Comparison of ENCODE assay signal across 9 mouse cellular contexts in the genomic region with DNA sequence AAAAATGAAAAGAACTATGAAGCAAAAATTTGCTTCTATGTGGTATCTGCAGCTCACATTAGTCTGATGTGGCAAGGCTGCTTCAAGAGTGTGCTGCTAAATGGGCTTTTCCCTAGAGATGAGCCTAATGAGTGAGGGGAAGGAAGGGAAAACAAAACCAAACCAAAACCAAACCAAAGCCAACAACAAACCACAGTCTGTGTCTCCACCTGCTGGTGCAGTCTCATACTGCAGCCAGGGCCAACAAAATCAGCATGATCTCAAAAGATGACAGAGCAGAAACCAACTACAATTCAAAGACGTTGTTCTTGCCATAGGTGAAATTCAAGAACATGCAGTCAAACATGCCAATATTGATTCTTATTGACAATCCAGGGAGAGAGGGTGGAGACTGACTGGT. TPM values are rescaled to one million over a fixed set of nuclear protein-coding genes. Genes with fewer than 3 reads are reported as not detected.
DNase-seq lines count a peak whose midpoint lies in the region; ATAC-seq and TF ChIP-seq lines count a peak whose summit lies in the region.
"Had no signal": no experiment of that assay in that cellular context is flagged by ENCODE, and none has a peak within 500 bp of the region (broad histone marks: within the 10 kb centered on the region; RNA-seq: fewer than 3 reads in every experiment).

No protein-coding gene starts in this region.

- H3K36me3 ChIP-seq in intestine, postnatal 0 days (ENCODE audit: control insufficient read depth, insufficient read depth): no peaks in the 10 kb centered on the region
- H3K36me3 ChIP-seq in intestine, embryonic 15.5 days: no peaks in the 10 kb centered on the region
- peaks cover 44% of the 10 kb centered on the region for H3K36me3 ChIP-seq in G1E (replicated peaks)

- no peak for DNase-seq in G1E (ENCODE audit: low spot score)
- DNase-seq in cerebellum, adult 9-10 months: peak; percentile 62
- DNase-seq in left cerebral cortex, postnatal 36 days (ENCODE audit: low spot score in 2 of 2): peak; percentile 23 to 39
- peak; percentile 44 for DNase-seq in ovary, postnatal 14 days (ENCODE audit: low spot score)
- DNase-seq in urinary bladder, postnatal 4 days (ENCODE audit: low spot score in 2 of 2): peak; percentile 16 to 70

- WGBS in intestine, postnatal 0 days: 31% methylated on average over 1 of the region's 1 CpGs
- WGBS in intestine, embryonic 15.5 days: 73% methylated on average over 1 of the region's 1 CpGs

- intact Hi-C loops in left cerebral cortex, postnatal 36 days (cut with DNase I): no loop called here

- no peaks in the 10 kb centered on the region for H3K4me1 ChIP-seq in intestine, postnatal 0 days (replicated peaks; ENCODE audit: control insufficient read depth, insufficient read depth, low read length)
- H3K4me1 ChIP-seq in intestine, embryonic 15.5 days (replicated peaks): no peaks in the 10 kb centered on the region
- H3K4me1 ChIP-seq in G1E (ENCODE audit: insufficient read depth, low read depth, low read length): no peaks in the 10 kb centered on the region

- no peaks in the 10 kb centered on the region for H3K27me3 ChIP-seq in intestine, postnatal 0 days (replicated peaks; ENCODE audit: control insufficient read depth, insufficient read depth, low read length)
- no peaks in the 10 kb centered on the region for H3K27me3 ChIP-seq in intestine, embryonic 15.5 days (replicated peaks)
- H3K27me3 ChIP-seq in G1E (ENCODE audit: insufficient read depth, low read length): no peaks in the 10 kb centered on the region

- ATAC-seq in intestine, postnatal 0 days: no peak
- ATAC-seq in intestine, embryonic 15.5 days: no peak
- peak; percentile 40; the same call in 1 of the 2 replicates for ATAC-seq in G1E (ENCODE audit: extremely low read depth, insufficient number of reproducible peaks, low FRiP score, poor library complexity, severe bottlenecking)
- ATAC-seq in granulocyte monocyte progenitor cell, adult 5-6 weeks (replicated peaks; ENCODE audit: poor library complexity, severe bottlenecking): peak; percentile 92

- H3K9ac ChIP-seq in intestine, postnatal 0 days (ENCODE audit: low read depth, low read length): no peak overlapping the region
- H3K9ac ChIP-seq in intestine, embryonic 15.5 days: no peak overlapping the region

- H3K4me2 ChIP-seq in intestine, postnatal 0 days (replicated peaks; ENCODE audit: low read depth): no peak overlapping the region
- no peak overlapping the region for H3K4me2 ChIP-seq in intestine, embryonic 15.5 days (replicated peaks)

- H3K9me3 ChIP-seq in intestine, postnatal 0 days (ENCODE audit: control insufficient read depth): no peaks in the 10 kb centered on the region
- no peaks in the 10 kb centered on the region for H3K9me3 ChIP-seq in intestine, embryonic 15.5 days
- H3K9me3 ChIP-seq in G1E (replicated peaks): no peaks in the 10 kb centered on the region

- TF ChIP-seq CTCF in intestine, postnatal 0 days (IDR thresholded peaks at IDR 0.05; ENCODE audit: low read depth): peak; percentile 85
- peak; percentile 56 for TF ChIP-seq CTCF in G1E (IDR thresholded peaks at IDR 0.05; ENCODE audit: low read depth, low read length)

- no peak overlapping the region for H3K27ac ChIP-seq in intestine, postnatal 0 days (ENCODE audit: low read depth, low read length)
- no peak overlapping the region for H3K27ac ChIP-seq in intestine, embryonic 15.5 days

- no peak overlapping the region for H3K4me3 ChIP-seq in intestine, postnatal 0 days (ENCODE audit: low read depth, low read length)
- H3K4me3 ChIP-seq in intestine, embryonic 15.5 days (replicated peaks): no peak overlapping the region
- no peak overlapping the region for H3K4me3 ChIP-seq in G1E (ENCODE audit: low read depth, low read length)
- H3K4me3 ChIP-seq: myocyte had no signal

RNA-seq across cellular contexts. Expression of a gene that starts 37.7 kb away (rescaled TPM):
- polyA plus RNA-seq in intestine, postnatal 0 days (2015; fragmentation: Nextera tagmentation; extraction: Ambion mirVana): 27.6 and 28.8 TPM in 2 replicates
- 40.2 and 46.3 TPM in 2 replicates for polyA plus RNA-seq in intestine, embryonic 15.5 days (2015; fragmentation: Nextera tagmentation; extraction: Ambion mirVana)
- total RNA-seq in G1E (2014; fragmentation: Nextera tagmentation): 79.9 and 80.6 TPM in 2 replicates
- 76.3 and 80.2 TPM in 2 replicates for total RNA-seq in G1E (2017)
- 35.5 and 37.0 TPM in 2 replicates for polyA plus RNA-seq in G1E (2012)
- 53.8 and 60.7 TPM in 2 replicates for total RNA-seq in granulocyte monocyte progenitor cell, adult 5-6 weeks (2014; fragmentation: Nextera tagmentation)
- total RNA-seq in granulocyte monocyte progenitor cell, adult 5-6 weeks (2017): 84.7 and 118 TPM in 2 replicates
- total RNA-seq in left cerebral cortex, postnatal 36 days (2021): 10 to 100 TPM; 66.3 to 76.7 TPM

RNA-seq across cellular contexts. Expression of a gene that starts 39.3 kb away (rescaled TPM):
- not detected in 2 replicates for polyA plus RNA-seq in intestine, postnatal 0 days (2015; fragmentation: Nextera tagmentation; extraction: Ambion mirVana)
- 0.05 and 0.06 TPM in 2 replicates for polyA plus RNA-seq in intestine, embryonic 15.5 days (2015; fragmentation: Nextera tagmentation; extraction: Ambion mirVana)
- total RNA-seq in G1E (2014; fragmentation: Nextera tagmentation): 0.38 TPM in 1 of 2 replicates, not detected in the other
- 0.22 TPM in 1 of 2 replicates, not detected in the other for total RNA-seq in G1E (2017)
- polyA plus RNA-seq in G1E (2012): not detected in 2 replicates
- 1.3 TPM in 1 of 2 replicates, not detected in the other for total RNA-seq in granulocyte monocyte progenitor cell, adult 5-6 weeks (2014; fragmentation: Nextera tagmentation)
- 0.17 and 0.21 TPM in 2 replicates for total RNA-seq in granulocyte monocyte progenitor cell, adult 5-6 weeks (2017)
- total RNA-seq in left cerebral cortex, postnatal 36 days (2021): under 1 TPM; 0.54 to 0.79 TPM

Comparison
In these comparisons a context has a peak if more than half of its experiments do, and no peak if none do; other contexts are left out.
1. ATAC-seq: peak in G1E (single experiment) and granulocyte monocyte progenitor cell, adult 5-6 weeks (single experiment); none in intestine, postnatal 0 days (single experiment) and intestine, embryonic 15.5 days (single experiment).